Mouse (Mus musculus): ENCODE measurements around the gene Gm17349. TPM values are rescaled to one million over a fixed set of nuclear protein-coding genes. Genes with fewer than 3 reads are reported as not detected.

Gene Gm17349
- polyA plus RNA-seq, 1 experiment from 2014 or later, result not detected

- Histone ChIP-seq H3K27ac (ENCODE audit: low read length) (peak overlapping the region; percentile 66; the same call in 1 of the 2 replicates), H3K36me3 (ENCODE audit: control insufficient read depth, insufficient read depth, low read length) (peaks cover 11% of the 10 kb centered on the region; the same call in 1 of the 2 replicates), H3K27me3 (ENCODE audit: control insufficient read depth, insufficient read depth, low read length) (no peaks in the 10 kb centered on the region), H3K4me3 (ENCODE audit: low read depth, low read length) (no peak overlapping the region), H3K4me2 (replicated peaks; ENCODE audit: low read depth, low read length) (peak overlapping the region; percentile 67; the same call in 1 of the 2 replicates), H3K9ac (replicated peaks; ENCODE audit: low read depth, low read length) (no peak overlapping the region), H3K9me3 (ENCODE audit: control insufficient read depth, low read depth, low read length) (no peaks in the 10 kb centered on the region), H3K4me1 (ENCODE audit: control insufficient read depth, insufficient read depth, low read length) (peaks cover 19% of the 10 kb centered on the region)
- ATAC-seq (ENCODE audit: insufficient number of reproducible peaks, insufficient read depth, low FRiP score, low read depth), result no peak
- WGBS, result 26% methylated on average over 11 of the region's 11 CpGs
Observed at GRCm38 (mm10) chr15:99723515-99724291, 18.4 kb upstream of the Gm17349 start.

GRCm38 (mm10) chr15:99723120-99723514 is 17.8 kb upstream of the Gm17349 start:
- H3K27ac ChIP-seq (ENCODE audit: low read length), result peak overlapping the region; percentile 66; the same call in 1 of the 2 replicates
- H3K27me3 ChIP-seq (ENCODE audit: control insufficient read depth, insufficient read depth, low read length), result no peaks in the 10 kb centered on the region
- peaks cover 19% of the 10 kb centered on the region for H3K4me1 ChIP-seq (ENCODE audit: control insufficient read depth, insufficient read depth, low read length)
- WGBS, result 65% methylated on average over 10 of the region's 10 CpGs
- H3K9ac ChIP-seq (replicated peaks; ENCODE audit: low read depth, low read length), result no peak overlapping the region
- no peak overlapping the region for H3K4me3 ChIP-seq (ENCODE audit: low read depth, low read length)
- no peak for ATAC-seq (ENCODE audit: insufficient number of reproducible peaks, insufficient read depth, low FRiP score, low read depth)
- H3K4me2 ChIP-seq (replicated peaks; ENCODE audit: low read depth, low read length), result no peak overlapping the region
- no peaks in the 10 kb centered on the region for H3K9me3 ChIP-seq (ENCODE audit: control insufficient read depth, low read depth, low read length)
- peaks cover 6% of the 10 kb centered on the region; the same call in 1 of the 2 replicates for H3K36me3 ChIP-seq (ENCODE audit: control insufficient read depth, insufficient read depth, low read length)

DNA sequence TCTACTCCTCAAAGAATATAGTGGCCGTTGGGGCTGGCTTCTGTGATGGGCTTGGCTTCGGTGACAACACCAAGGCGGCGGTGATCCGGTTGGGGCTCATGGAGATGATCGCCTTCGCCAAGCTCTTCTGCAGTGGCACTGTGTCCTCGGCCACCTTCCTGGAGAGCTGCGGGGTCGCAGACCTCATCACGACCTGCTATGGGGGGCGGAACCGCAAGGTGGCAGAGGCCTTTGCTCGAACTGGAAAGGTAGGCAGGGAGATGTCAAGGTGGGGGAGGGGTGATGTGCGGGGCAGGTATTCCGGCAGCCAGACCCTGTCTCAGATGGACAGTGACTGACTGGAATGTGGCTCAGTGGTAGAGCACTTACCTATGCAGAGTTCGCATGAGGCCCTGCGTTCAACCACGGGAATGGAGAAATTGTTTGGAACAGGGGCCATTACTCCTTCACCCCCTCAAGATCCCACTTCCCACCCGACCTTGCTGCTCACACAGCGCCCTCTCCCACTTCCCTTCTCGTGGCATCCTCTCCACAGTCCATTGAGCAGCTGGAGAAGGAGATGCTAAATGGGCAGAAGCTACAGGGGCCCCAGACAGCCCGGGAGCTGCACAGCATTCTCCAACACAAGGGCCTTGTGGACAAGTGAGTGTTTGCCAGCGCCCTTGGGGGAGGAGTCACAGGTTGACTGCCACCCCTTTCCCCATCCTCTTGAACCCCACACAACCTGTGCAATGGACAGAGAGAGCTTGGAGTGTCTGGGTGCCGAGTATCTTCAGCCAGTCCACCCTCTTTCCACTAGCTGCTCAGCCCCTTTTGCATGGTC is 16.8 kb upstream of the Gm17349 start:
- Histone ChIP-seq H3K9ac (replicated peaks; ENCODE audit: low read depth, low read length) (no peak overlapping the region), H3K4me3 (ENCODE audit: low read depth, low read length) (no peak overlapping the region), H3K36me3 (ENCODE audit: control insufficient read depth, insufficient read depth, low read length) (no peaks in the 10 kb centered on the region), H3K4me1 (ENCODE audit: control insufficient read depth, insufficient read depth, low read length) (peaks cover 19% of the 10 kb centered on the region), H3K27me3 (ENCODE audit: control insufficient read depth, insufficient read depth, low read length) (no peaks in the 10 kb centered on the region), H3K4me2 (replicated peaks; ENCODE audit: low read depth, low read length) (no peak overlapping the region), H3K9me3 (ENCODE audit: control insufficient read depth, low read depth, low read length) (no peaks in the 10 kb centered on the region), H3K27ac (ENCODE audit: low read length) (no peak overlapping the region)
- no peak for ATAC-seq (ENCODE audit: insufficient number of reproducible peaks, insufficient read depth, low FRiP score, low read depth)
- 74% methylated on average over 25 of the region's 25 CpGs for WGBS

DNA sequence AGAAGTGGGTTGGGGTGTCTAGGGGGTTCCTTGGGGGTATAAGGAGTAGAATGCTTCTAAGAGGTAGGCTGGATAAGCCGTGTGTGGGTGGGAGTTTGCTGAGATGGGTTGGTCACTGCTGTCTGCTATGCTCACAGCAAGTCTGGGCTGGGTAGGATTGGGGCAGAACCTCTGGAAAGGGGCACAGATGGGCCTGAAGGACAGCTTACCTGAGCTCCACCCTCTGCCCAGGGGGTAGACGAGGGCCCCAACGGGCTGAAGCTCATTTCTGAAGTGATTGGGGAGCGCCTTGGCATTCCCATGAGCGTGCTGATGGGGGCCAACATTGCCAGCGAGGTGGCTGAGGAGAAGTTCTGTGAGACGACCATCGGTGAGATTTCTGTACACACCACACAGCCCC is 14.6 kb upstream of the Gm17349 start:
- no peaks in the 10 kb centered on the region for H3K27me3 ChIP-seq (ENCODE audit: control insufficient read depth, insufficient read depth, low read length)
- H3K4me1 ChIP-seq (ENCODE audit: control insufficient read depth, insufficient read depth, low read length), result peaks cover 19% of the 10 kb centered on the region
- H3K36me3 ChIP-seq (ENCODE audit: control insufficient read depth, insufficient read depth, low read length), result 0 out of 2 replicates have a peak, but pooled peaks cover 3% of the 10 kb centered on the region
- no peaks in the 10 kb centered on the region for H3K9me3 ChIP-seq (ENCODE audit: control insufficient read depth, low read depth, low read length)
- H3K4me2 ChIP-seq (replicated peaks; ENCODE audit: low read depth, low read length), result no peak overlapping the region
- no peak overlapping the region for H3K27ac ChIP-seq (ENCODE audit: low read length)
- no peak overlapping the region for H3K9ac ChIP-seq (replicated peaks; ENCODE audit: low read depth, low read length)
- 78% methylated on average over 8 of the region's 8 CpGs for WGBS
- H3K4me3 ChIP-seq (ENCODE audit: low read depth, low read length), result no peak overlapping the region
- no peak for ATAC-seq (ENCODE audit: insufficient number of reproducible peaks, insufficient read depth, low FRiP score, low read depth)

DNA sequence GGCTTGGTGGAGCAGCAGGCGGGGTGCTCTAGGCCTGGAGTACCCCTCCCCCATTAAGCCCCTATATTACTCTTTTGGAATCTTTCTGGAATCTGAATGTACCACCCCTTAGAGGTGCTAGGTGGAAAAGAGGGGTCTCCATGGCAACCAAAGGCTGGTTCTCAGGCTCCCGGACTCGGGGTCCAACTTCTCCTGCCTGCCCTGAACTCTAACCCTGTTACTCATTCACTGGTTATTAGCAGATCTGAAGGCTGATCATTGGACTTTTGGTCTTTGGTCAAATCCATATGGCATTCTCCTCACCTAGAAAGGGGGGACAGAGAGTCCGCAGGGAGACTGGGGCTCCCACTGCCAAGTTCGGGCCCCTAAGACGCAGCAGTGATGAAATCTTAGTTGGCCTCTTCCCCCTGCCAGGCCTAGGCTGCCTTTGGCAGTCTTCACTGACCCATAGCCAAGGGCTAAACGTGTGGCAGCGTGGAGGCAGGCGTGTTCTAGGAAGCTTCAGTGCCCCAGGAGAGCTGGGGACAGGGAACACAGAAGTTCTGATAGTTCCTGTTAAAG is 13.3 kb upstream of the Gm17349 start:
- Histone ChIP-seq H3K9me3 (ENCODE audit: control insufficient read depth, low read depth, low read length) (no peaks in the 10 kb centered on the region), H3K9ac (replicated peaks; ENCODE audit: low read depth, low read length) (no peak overlapping the region), H3K4me2 (replicated peaks; ENCODE audit: low read depth, low read length) (no peak overlapping the region), H3K36me3 (ENCODE audit: control insufficient read depth, insufficient read depth, low read length) (peaks cover 9% of the 10 kb centered on the region; the same call in 1 of the 2 replicates), H3K4me1 (ENCODE audit: control insufficient read depth, insufficient read depth, low read length) (peaks cover 6% of the 10 kb centered on the region; the same call in 1 of the 2 replicates), H3K4me3 (ENCODE audit: low read depth, low read length) (no peak overlapping the region), H3K27ac (ENCODE audit: low read length) (no peak overlapping the region), H3K27me3 (ENCODE audit: control insufficient read depth, insufficient read depth, low read length) (no peaks in the 10 kb centered on the region)
- ATAC-seq (ENCODE audit: insufficient number of reproducible peaks, insufficient read depth, low FRiP score, low read depth), result no peak
- WGBS, result 94% methylated on average over 9 of the region's 9 CpGs

DNA sequence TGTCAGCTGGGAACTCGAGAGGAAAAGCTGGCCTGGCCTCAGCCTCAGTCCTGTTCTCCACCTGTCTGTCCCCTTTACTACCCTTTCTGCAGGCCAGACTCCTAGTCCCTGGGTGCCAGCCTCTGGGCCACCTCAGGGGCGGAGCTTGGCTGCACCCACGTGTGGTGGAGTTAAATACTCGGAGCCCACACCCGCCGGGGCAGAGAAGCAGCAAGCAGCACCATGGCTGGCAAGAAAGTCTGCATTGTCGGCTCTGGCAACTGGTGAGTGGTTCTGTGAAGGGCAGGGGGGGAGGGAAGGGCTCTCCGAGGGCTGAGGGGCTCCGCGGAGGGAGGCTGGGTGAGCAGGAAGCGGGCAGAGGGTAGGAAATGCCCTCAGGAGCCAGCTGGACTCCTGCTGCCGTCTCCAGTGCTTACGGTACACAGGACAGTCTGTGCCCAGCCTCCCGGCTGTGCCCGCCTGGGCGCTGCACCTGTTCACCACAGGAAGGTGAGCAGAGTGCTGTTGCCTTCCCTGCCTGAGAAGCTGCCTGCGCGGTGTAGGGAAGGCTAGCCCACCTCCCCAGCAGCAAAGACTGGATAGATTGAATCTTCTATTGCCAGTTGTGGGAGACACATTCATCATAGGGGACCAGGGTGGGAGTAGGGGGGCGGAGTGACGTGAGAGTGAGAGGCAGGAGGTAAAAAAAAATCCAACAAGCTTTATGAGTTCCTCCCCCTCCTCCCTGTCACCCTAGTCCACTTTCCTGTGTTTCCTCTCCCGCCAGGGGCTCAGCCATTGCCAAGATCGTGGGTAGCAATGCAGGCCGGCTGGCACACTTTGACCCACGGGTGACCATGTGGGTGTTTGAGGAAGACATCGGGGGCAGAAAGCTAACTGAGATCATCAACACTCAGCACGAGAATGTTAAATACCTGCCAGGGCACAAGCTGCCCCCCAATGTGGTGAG is 12.4 kb upstream of the Gm17349 start, which contains the start of gene Gpd1:
TSS of gene Gpd1 (plus strand) at position 130 of the 949 bp plus-strand sequence.
- H3K4me3 ChIP-seq (ENCODE audit: low read depth, low read length), result no peak within 1 kb of the TSS
- peaks cover 18% of the 10 kb centered on the region for H3K36me3 ChIP-seq (ENCODE audit: control insufficient read depth, insufficient read depth, low read length)
- 0 out of 2 replicates have a peak, but pooled peaks cover 4% of the 10 kb centered on the region for H3K4me1 ChIP-seq (ENCODE audit: control insufficient read depth, insufficient read depth, low read length)
- no peaks in the 10 kb centered on the region for H3K9me3 ChIP-seq (ENCODE audit: control insufficient read depth, low read depth, low read length)
- H3K9ac ChIP-seq (replicated peaks; ENCODE audit: low read depth, low read length), result no peak within 1 kb of the TSS
- no peaks in the 10 kb centered on the region for H3K27me3 ChIP-seq (ENCODE audit: control insufficient read depth, insufficient read depth, low read length)
- ATAC-seq (ENCODE audit: insufficient number of reproducible peaks, insufficient read depth, low FRiP score, low read depth), result no peak
- 72% methylated on average over 26 of the region's 26 CpGs for WGBS
- H3K4me2 ChIP-seq (replicated peaks; ENCODE audit: low read depth, low read length), result no peak within 1 kb of the TSS
- no peak within 1 kb of the TSS for H3K27ac ChIP-seq (ENCODE audit: low read length)

GRCm38 (mm10) chr15:99716814-99717213 is 11.5 kb upstream of the Gm17349 start:
- Histone ChIP-seq H3K27me3 (ENCODE audit: control insufficient read depth, insufficient read depth, low read length) (no peaks in the 10 kb centered on the region), H3K4me3 (ENCODE audit: low read depth, low read length) (no peak overlapping the region), H3K9me3 (ENCODE audit: control insufficient read depth, low read depth, low read length) (no peaks in the 10 kb centered on the region), H3K4me1 (ENCODE audit: control insufficient read depth, insufficient read depth, low read length) (0 out of 2 replicates have a peak, but pooled peaks cover 4% of the 10 kb centered on the region), H3K9ac (replicated peaks; ENCODE audit: low read depth, low read length) (no peak overlapping the region), H3K36me3 (ENCODE audit: control insufficient read depth, insufficient read depth, low read length) (peaks cover 27% of the 10 kb centered on the region), H3K4me2 (replicated peaks; ENCODE audit: low read depth, low read length) (no peak overlapping the region), H3K27ac (ENCODE audit: low read length) (no peak overlapping the region)
- ATAC-seq (ENCODE audit: insufficient number of reproducible peaks, insufficient read depth, low FRiP score, low read depth), result no peak
- 90% methylated on average over 12 of the region's 12 CpGs for WGBS
